Mouse (Mus musculus) ovary, postnatal 10 days (tissue): ENCODE measurements around the gene 9930021J03Rik.

Experiments
- DNase-seq: peaks from one replicate; pipeline ENCODE4 v3.0.0; 2022; ENCODE audit warnings: low spot score

The 9930021J03Rik gene

GRCm38 (mm10) chr19:29805917-29806785 is at the start of gene 9930021J03Rik:
Gene 9930021J03Rik (minus strand): TSS chr19:29805989.
- DNase-seq, result peak; percentile 97

DNA sequence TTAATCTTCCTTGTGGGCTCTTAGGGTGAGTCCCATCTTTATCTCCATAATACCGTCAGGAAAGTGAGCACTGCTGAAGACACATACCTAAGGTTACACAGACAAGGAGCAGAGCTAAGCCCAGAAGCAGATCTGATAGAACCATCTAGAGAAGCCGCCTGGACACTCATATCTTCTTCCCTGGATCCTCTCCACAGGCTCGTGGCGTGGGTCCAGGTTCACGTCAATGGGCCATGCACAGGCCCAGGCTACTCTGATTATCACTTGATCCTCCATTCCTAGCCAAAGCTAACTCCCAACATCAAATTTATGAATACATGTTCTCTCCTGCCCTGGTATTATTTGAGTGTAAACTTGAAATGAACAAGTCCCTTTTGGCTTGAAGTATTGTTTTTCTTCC is 47.9 kb upstream of the 9930021J03Rik start:
- DNase-seq, result no peak

DNA sequence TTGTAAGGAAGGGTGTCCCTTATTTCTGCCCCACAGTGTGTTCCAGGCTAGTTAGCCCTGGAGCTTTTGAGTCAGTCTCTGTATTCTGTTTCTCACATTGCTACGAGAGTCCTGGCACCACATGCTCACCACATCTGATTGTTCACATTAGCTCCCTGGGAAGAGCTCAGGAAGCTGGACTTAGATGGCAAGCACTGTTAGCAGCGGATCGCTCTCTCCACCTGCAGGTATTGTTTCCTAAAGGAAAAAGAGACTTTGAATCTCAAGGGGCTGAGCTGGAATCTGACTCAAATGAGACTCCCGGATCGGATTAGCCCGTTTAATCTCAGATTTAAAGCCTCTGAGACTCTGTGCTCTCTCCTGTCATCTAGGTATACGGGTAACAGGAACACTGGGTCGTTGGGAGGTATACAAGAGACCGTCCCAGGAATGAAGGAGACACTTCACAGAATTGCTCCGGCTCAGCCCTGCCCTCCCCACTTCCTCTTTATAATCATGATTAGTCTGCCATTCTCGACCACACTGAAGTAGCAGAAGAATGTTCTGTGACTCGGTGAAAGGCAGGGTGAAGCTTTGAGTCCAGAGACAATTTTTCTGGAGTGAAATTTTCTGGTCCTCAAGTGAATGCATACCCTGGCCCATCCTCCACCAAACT is 45.4 kb upstream of the 9930021J03Rik start:
- no peak for DNase-seq

DNA sequence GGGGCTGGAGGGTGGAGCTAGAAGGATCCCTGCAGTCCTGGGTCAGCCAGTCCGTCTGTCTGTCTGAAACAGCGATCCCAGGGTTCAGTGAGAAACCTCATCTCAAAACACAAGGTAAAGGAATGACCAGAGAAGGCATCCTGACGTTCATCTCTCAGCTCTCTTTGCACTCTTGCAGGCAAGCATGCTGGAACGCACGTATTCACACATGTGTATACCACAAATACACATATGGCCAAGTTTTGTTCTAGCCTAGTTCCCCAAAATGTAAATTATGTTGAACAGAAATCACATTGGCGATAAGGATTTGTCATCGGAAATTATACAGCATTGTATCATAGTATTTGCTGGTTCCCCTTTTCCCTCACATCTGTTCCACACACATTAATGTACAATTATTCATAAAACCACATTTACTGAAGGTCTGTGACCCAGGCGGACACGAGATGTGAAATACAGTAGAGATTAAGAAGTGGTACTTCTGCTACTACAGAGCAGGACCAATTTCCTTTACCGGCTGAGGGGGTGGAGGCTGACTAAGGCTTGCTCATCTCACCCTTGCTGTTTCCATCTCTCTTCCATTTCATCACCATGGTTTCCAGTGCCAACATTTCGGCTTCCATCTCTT is 44.2 kb upstream of the 9930021J03Rik start:
- no peak for DNase-seq

- no peak for DNase-seq
Measured at GRCm38 (mm10) chr19:29844036-29844661, 38.4 kb upstream of the 9930021J03Rik start.

- DNase-seq, result no peak
Measured at GRCm38 (mm10) chr19:29843641-29844035, 37.8 kb upstream of the 9930021J03Rik start.

GRCm38 (mm10) chr19:29842973-29843372 is 37.2 kb upstream of the 9930021J03Rik start:
- DNase-seq, result no peak

DNA sequence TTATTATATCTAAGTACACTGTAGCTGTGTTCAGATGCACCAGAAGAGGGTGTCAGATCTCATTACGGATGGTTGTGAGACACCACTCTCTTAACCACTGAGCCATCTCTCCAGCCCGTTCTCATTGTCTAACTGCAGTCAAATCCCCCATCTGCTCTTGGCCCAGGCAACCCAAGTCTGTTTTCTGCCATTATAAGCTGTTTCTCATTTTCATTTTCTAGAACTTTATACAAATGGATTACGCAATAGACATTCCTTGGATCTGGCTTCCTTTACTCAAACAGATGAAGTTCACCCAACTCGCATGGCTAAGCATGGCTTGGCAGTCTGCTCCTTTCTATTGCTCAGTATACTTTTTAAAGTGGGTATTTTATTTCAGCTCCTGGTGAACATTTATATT is 34.9 kb upstream of the 9930021J03Rik start:
- DNase-seq, result no peak

GRCm38 (mm10) chr19:29838636-29839135 is 32.9 kb upstream of the 9930021J03Rik start:
- DNase-seq, result no peak

- no peak for DNase-seq
Measured at GRCm38 (mm10) chr19:29838171-29838570, 32.4 kb upstream of the 9930021J03Rik start.

DNA sequence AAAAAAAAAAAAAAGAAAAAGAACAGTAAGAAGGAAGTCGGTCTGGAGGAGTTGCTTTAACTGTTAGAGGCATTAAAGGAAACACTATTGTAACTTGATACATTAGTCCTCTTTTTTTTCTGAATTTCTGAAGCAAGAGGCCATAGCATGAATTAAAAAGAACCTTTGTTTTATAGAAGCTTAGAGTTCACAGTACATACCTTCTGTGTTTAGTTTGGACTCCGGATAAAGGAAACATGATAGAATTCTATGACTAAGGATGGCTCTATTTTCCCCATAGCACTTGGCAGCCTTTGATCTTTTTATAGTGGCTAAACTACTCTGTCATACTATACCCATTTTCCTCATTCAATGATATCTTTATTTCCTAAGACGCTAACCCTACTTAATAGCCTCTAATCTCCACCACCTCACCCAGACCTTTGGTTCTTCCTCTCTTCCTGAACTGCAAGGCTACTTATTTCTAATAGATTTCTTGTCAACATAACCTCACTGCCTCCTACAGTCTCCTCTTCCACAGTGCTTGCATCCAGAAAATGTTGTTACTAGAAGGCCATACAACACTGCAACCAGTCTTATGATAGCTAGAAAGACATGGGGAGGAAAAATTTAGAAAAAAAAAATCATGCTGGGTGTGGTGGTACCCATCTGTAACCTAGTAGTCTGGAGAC is 29.7 kb upstream of the 9930021J03Rik start:
- no peak for DNase-seq

DNA sequence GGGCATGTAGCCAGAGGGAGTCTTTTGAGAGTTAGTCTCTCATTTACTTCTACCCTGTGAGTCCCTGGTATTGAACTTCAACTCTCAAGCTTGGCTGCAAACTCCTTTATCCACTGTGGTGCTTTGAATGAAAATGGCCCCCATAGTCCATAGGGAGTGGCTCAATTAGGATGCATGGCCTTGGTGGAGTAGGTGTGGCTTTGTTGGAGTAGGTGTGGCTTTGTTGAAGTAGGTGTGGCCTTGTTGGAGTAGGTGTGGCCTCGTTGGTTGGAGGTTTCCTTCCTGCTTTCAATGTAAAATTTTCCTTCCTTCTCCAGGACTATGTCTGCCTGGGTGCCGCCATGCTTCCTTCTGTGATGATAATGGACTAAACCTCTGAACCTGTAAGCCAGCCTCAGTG is 25.1 kb upstream of the 9930021J03Rik start:
- no peak for DNase-seq

DNA sequence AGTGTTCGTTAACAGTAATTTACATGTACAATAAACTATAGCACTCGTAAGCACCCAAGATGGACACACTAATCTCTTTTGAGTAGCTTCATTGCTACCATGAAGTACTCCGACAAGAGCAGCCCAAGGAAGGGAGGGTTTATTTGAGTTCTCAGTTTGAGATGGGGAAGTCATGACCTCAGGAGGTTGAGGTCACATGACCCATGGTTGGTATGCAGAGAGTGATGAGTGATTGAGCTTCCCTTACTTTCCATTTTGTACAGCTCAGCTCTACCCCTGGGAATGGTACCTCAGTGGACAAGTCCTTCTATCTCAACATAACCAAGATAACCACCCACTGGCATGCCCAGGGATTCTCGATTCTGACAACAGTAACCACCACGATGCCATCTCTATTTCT is 22.8 kb upstream of the 9930021J03Rik start:
- DNase-seq, result no peak

- DNase-seq, result no peak
Measured at GRCm38 (mm10) chr19:29826686-29827085, 20.9 kb upstream of the 9930021J03Rik start.

GRCm38 (mm10) chr19:29825003-29825402 is 19.2 kb upstream of the 9930021J03Rik start:
- DNase-seq, result no peak

- no peak for DNase-seq
Measured at GRCm38 (mm10) chr19:29824034-29824700, 18.4 kb upstream of the 9930021J03Rik start.

DNA sequence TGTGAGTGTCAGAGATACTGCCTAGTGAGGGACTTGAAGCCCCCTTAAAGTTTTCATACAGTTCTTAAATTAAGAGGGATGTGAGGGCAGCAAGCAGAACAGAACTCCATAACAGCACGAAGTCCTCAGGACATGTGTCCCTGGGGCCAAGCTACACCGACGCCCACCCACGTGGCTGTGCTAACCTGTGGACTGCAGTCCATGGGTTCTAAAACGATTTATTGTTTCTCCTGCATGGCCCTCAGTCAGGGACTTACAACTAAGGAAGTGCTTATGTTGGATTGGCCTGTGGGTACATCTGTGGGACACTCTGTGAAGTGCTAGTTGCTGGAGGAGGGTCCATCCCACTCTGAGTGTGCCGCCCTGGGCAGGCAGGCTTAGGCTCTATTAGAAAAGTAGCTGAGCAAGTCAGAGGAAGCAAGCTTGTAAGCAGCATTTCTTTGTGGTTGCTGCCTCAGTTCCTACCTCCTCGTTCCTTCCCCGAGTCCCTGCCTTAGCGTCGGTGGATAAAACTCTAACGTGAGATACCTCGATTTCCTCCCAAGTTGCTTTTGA is 17.7 kb upstream of the 9930021J03Rik start:
- DNase-seq, result no peak

- no peak for DNase-seq
Measured at GRCm38 (mm10) chr19:29820966-29821365, 15.2 kb upstream of the 9930021J03Rik start.

DNA sequence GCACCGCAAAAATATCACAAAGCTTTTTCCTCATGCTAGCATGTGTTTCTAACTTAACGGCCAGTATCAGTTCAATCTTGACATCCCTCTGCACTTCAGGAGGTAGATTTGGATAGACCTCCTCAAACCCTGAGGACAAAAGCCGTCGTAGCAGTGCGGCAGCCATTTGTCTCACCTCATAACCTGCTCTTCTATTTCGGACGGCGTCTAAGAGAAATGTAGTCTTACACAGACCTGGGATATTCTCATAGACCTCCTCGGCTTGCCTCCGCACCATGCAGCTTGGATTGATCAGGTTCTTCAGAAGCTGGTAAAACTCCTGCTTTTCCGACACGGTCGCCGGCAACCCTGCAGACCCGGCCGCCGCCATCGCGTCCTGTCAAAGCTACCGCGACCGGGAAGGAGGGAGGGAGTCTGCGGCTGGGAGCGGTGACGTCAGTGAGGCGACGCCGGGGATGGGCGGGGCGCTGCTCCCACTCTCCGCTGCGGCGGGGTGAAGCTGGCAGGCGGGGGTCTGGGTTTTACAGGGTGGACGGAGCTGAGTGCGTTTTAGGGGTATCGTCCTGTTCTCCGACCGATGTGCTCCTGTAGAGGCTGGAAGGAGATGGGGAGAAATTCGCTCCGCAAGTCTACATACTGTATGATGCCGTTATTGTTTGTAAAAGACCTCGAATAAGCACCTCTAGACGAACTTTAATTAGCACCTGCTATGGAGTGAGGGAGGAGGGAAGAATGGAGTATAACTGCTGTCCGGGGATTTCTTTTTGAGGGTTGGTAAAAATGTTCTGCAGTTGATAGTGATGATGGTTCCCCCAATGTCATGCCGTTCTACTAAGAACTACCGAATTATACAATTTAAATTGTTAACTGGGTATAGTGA is 7.0 kb upstream of the 9930021J03Rik start, which contains the start of gene Ranbp6:
Ranbp6 (minus strand) TSS at position 394 of the 880 bp plus-strand sequence.
- peak; percentile 78 for DNase-seq

- DNase-seq, result no peak
Measured at GRCm38 (mm10) chr19:29810022-29810421, 4.2 kb upstream of the 9930021J03Rik start.
